Mouse (Mus musculus) heart, adult 9 months (tissue): ENCODE measurements around the gene Fam174a.

Experiments
- DNase-seq, 2 experiments: peaks; one replicate each; pipeline ENCODE4 v3.0.0; 2022; ENCODE audit warnings: low spot score in 2 of 2

Fam174a gene

GRCm38 (mm10) chr1:95313393-95314228 is at the start of gene Fam174a:
TSS of gene Fam174a (plus strand) at chr1:95313623.
- peak; percentile 95 for DNase-seq

GRCm38 (mm10) chr1:95263843-95264242 is 49.6 kb upstream of the Fam174a start:
- DNase-seq, result no peak

- peak; percentile 3 to 10 for DNase-seq
Observed at GRCm38 (mm10) chr1:95267950-95268724, 45.3 kb upstream of the Fam174a start.

GRCm38 (mm10) chr1:95273321-95273720 is 40.1 kb upstream of the Fam174a start:
- no peak for DNase-seq

GRCm38 (mm10) chr1:95308324-95308723 is 5.1 kb upstream of the Fam174a start:
- no peak for DNase-seq

GRCm38 (mm10) chr1:95314229-95314555 is 769 bp downstream of the Fam174a start:
- no peak for DNase-seq

GRCm38 (mm10) chr1:95315981-95316380 is 2.6 kb downstream of the Fam174a start:
- peak; percentile 5 to 15 for DNase-seq

- DNase-seq, result no peak
Observed at GRCm38 (mm10) chr1:95322219-95322618, 8.8 kb downstream of the Fam174a start.

- DNase-seq, result peak in 1 of 2 experiments; percentile 6
Observed at GRCm38 (mm10) chr1:95323004-95323403, 9.6 kb downstream of the Fam174a start.

- no peak for DNase-seq
Observed at GRCm38 (mm10) chr1:95326856-95327255, 13.4 kb downstream of the Fam174a start.

- no peak for DNase-seq
Observed at GRCm38 (mm10) chr1:95339618-95340017, 26.2 kb downstream of the Fam174a start.

- no peak for DNase-seq
Observed at GRCm38 (mm10) chr1:95342242-95342641, 28.8 kb downstream of the Fam174a start.

- DNase-seq, result no peak
Observed at GRCm38 (mm10) chr1:95343585-95344485, 30.4 kb downstream of the Fam174a start.

- DNase-seq, result no peak
Observed at GRCm38 (mm10) chr1:95354146-95354545, 40.7 kb downstream of the Fam174a start.

- DNase-seq, result no peak
Observed at GRCm38 (mm10) chr1:95356904-95357303, 43.5 kb downstream of the Fam174a start.

GRCm38 (mm10) chr1:95363692-95364091 is 50.3 kb downstream of the Fam174a start:
- DNase-seq, result no peak

- no peak for DNase-seq
Observed at GRCm38 (mm10) chr1:95366616-95367373, 53.4 kb downstream of the Fam174a start.

- no peak for DNase-seq
Observed at GRCm38 (mm10) chr1:95367748-95368147, 54.3 kb downstream of the Fam174a start.

GRCm38 (mm10) chr1:95375443-95375842 is 62.0 kb downstream of the Fam174a start:
- no peak for DNase-seq

GRCm38 (mm10) chr1:95381028-95381427 is 67.6 kb downstream of the Fam174a start:
- DNase-seq, result no peak
